Mouse (Mus musculus): Measurements from ENCODE around the gene Hsph1. TPM values are rescaled to one million over a fixed set of nuclear protein-coding genes. Genes with fewer than 3 reads are reported as not detected.

The Hsph1 gene
- polyA plus RNA-seq, 1 experiment from 2014 or later, result 45.2 TPM

- ATAC-seq (ENCODE audit: low read depth), result no peak
- 50% methylated on average over 10 of the region's 10 CpGs for WGBS (ENCODE audit: insufficient replicate concordance)
- Histone ChIP-seq H3K27me3 (no peaks in the 10 kb centered on the region), H3K9me3 (replicated peaks) (no peaks in the 10 kb centered on the region), H3K4me3 (replicated peaks) (no peak overlapping the region), H3K4me1 (replicated peaks) (peaks cover 21% of the 10 kb centered on the region), H3K36me3 (no peaks in the 10 kb centered on the region), H3K4me2 (no peak overlapping the region), H3K27ac (no peak overlapping the region), H3K9ac (no peak overlapping the region)
- DNase-seq, result no peak
Observed at GRCm38 (mm10) chr5:149585910-149586309, 50.3 kb downstream of the Hsph1 start.

GRCm38 (mm10) chr5:149585231-149585630 lies 50.9 kb downstream of the Hsph1 start:
- H3K4me3 ChIP-seq (replicated peaks), result no peak overlapping the region
- H3K9me3 ChIP-seq (replicated peaks), result no peaks in the 10 kb centered on the region
- H3K27me3 ChIP-seq, result no peaks in the 10 kb centered on the region
- peaks cover 20% of the 10 kb centered on the region for H3K4me1 ChIP-seq (replicated peaks)
- H3K36me3 ChIP-seq, result no peaks in the 10 kb centered on the region
- no peak overlapping the region for H3K9ac ChIP-seq
- WGBS (ENCODE audit: insufficient replicate concordance), result 69% methylated on average over 1 of the region's 1 CpGs
- ATAC-seq (ENCODE audit: low read depth), result no peak
- DNase-seq, result no peak
- H3K27ac ChIP-seq, result no peak overlapping the region
- H3K4me2 ChIP-seq, result no peak overlapping the region

- Histone ChIP-seq H3K36me3 (no peaks in the 10 kb centered on the region), H3K9me3 (replicated peaks) (no peaks in the 10 kb centered on the region), H3K9ac (no peak overlapping the region), H3K4me2 (no peak overlapping the region), H3K4me3 (replicated peaks) (no peak overlapping the region), H3K27ac (no peak overlapping the region), H3K4me1 (replicated peaks) (peaks cover 17% of the 10 kb centered on the region), H3K27me3 (no peaks in the 10 kb centered on the region)
- DNase-seq (no peak), ATAC-seq (ENCODE audit: low read depth) (no peak)
- WGBS (ENCODE audit: insufficient replicate concordance), result 65% methylated on average over 8 of the region's 8 CpGs
Observed at GRCm38 (mm10) chr5:149584154-149584655, 52.0 kb downstream of the Hsph1 start.

GRCm38 (mm10) chr5:149583507-149583906 lies 52.7 kb downstream of the Hsph1 start:
- Histone ChIP-seq H3K4me2 (no peak overlapping the region), H3K27me3 (no peaks in the 10 kb centered on the region), H3K36me3 (no peaks in the 10 kb centered on the region), H3K9me3 (replicated peaks) (no peaks in the 10 kb centered on the region), H3K27ac (no peak overlapping the region), H3K9ac (no peak overlapping the region), H3K4me3 (replicated peaks) (no peak overlapping the region), H3K4me1 (replicated peaks) (peaks cover 10% of the 10 kb centered on the region)
- no peak for DNase-seq
- 25% methylated on average over 8 of the region's 8 CpGs for WGBS (ENCODE audit: insufficient replicate concordance)
- ATAC-seq (ENCODE audit: low read depth), result no peak

GRCm38 (mm10) chr5:149582642-149583262 lies 53.4 kb downstream of the Hsph1 start:
- Histone ChIP-seq H3K4me3 (replicated peaks) (no peak overlapping the region), H3K9ac (no peak overlapping the region), H3K4me2 (no peak overlapping the region), H3K4me1 (replicated peaks) (peaks cover 3% of the 10 kb centered on the region), H3K27ac (no peak overlapping the region), H3K27me3 (no peaks in the 10 kb centered on the region), H3K36me3 (no peaks in the 10 kb centered on the region), H3K9me3 (replicated peaks) (no peaks in the 10 kb centered on the region)
- DNase-seq (no peak), ATAC-seq (ENCODE audit: low read depth) (no peak)
- 26% methylated on average over 5 of the region's 5 CpGs for WGBS (ENCODE audit: insufficient replicate concordance)

- no peaks in the 10 kb centered on the region for H3K4me1 ChIP-seq (replicated peaks)
- H3K9ac ChIP-seq, result no peak overlapping the region
- WGBS (ENCODE audit: insufficient replicate concordance), result 32% methylated on average over 10 of the region's 10 CpGs
- no peak overlapping the region for H3K27ac ChIP-seq
- H3K36me3 ChIP-seq, result no peaks in the 10 kb centered on the region
- no peaks in the 10 kb centered on the region for H3K27me3 ChIP-seq
- no peak for DNase-seq
- no peak overlapping the region for H3K4me2 ChIP-seq
- H3K4me3 ChIP-seq (replicated peaks), result no peak overlapping the region
- no peaks in the 10 kb centered on the region for H3K9me3 ChIP-seq (replicated peaks)
- ATAC-seq (ENCODE audit: low read depth), result no peak
Observed at GRCm38 (mm10) chr5:149577449-149577848, 58.7 kb downstream of the Hsph1 start.

GRCm38 (mm10) chr5:149576977-149577376 lies 59.2 kb downstream of the Hsph1 start:
- Histone ChIP-seq H3K4me2 (no peak overlapping the region), H3K9ac (no peak overlapping the region), H3K4me3 (replicated peaks) (no peak overlapping the region), H3K27me3 (no peaks in the 10 kb centered on the region), H3K36me3 (no peaks in the 10 kb centered on the region), H3K4me1 (replicated peaks) (no peaks in the 10 kb centered on the region), H3K27ac (no peak overlapping the region), H3K9me3 (replicated peaks) (no peaks in the 10 kb centered on the region)
- WGBS (ENCODE audit: insufficient replicate concordance), result 55% methylated on average over 10 of the region's 10 CpGs
- ATAC-seq (ENCODE audit: low read depth) (no peak), DNase-seq (no peak)

GRCm38 (mm10) chr5:149568993-149569392 lies 67.2 kb downstream of the Hsph1 start:
- no peak for DNase-seq
- Histone ChIP-seq H3K9ac (no peak overlapping the region), H3K4me2 (no peak overlapping the region), H3K9me3 (replicated peaks) (no peaks in the 10 kb centered on the region), H3K36me3 (no peaks in the 10 kb centered on the region), H3K27ac (no peak overlapping the region), H3K4me3 (replicated peaks) (no peak overlapping the region), H3K4me1 (replicated peaks) (no peaks in the 10 kb centered on the region), H3K27me3 (no peaks in the 10 kb centered on the region)
- 71% methylated on average over 13 of the region's 13 CpGs for WGBS (ENCODE audit: insufficient replicate concordance)
- ATAC-seq (ENCODE audit: low read depth), result no peak

GRCm38 (mm10) chr5:149566957-149567356 lies 69.2 kb downstream of the Hsph1 start:
- H3K27ac ChIP-seq, result no peak overlapping the region

GRCm38 (mm10) chr5:149566026-149566425 lies 70.2 kb downstream of the Hsph1 start:
- DNase-seq (no peak), ATAC-seq (ENCODE audit: low read depth) (no peak)
- Histone ChIP-seq H3K27ac (no peak overlapping the region), H3K27me3 (no peaks in the 10 kb centered on the region), H3K4me2 (no peak overlapping the region), H3K4me1 (replicated peaks) (no peaks in the 10 kb centered on the region), H3K9me3 (replicated peaks) (no peaks in the 10 kb centered on the region), H3K9ac (no peak overlapping the region), H3K4me3 (replicated peaks) (no peak overlapping the region), H3K36me3 (no peaks in the 10 kb centered on the region)
- 65% methylated on average over 11 of the region's 11 CpGs for WGBS (ENCODE audit: insufficient replicate concordance)

More at GRCm38 (mm10) chr5:149566957-149567356, 69.2 kb downstream of the Hsph1 start:
- Histone ChIP-seq H3K36me3 (no peaks in the 10 kb centered on the region), H3K4me2 (no peak overlapping the region), H3K9ac (no peak overlapping the region), H3K27me3 (no peaks in the 10 kb centered on the region), H3K4me3 (replicated peaks) (no peak overlapping the region), H3K4me1 (replicated peaks) (no peaks in the 10 kb centered on the region), H3K9me3 (replicated peaks) (no peaks in the 10 kb centered on the region)
- ATAC-seq (ENCODE audit: low read depth) (no peak), DNase-seq (no peak)
- WGBS (ENCODE audit: insufficient replicate concordance), result 74% methylated on average over 5 of the region's 5 CpGs
